Mouse (Mus musculus): ENCODE data around the gene Tnks1bp1. TPM values are rescaled to one million over a fixed set of nuclear protein-coding genes. Genes with fewer than 3 reads are reported as not detected.

The Tnks1bp1 gene
- polyA plus RNA-seq, 1 experiment from 2014 or later = 33.7 TPM

DNA sequence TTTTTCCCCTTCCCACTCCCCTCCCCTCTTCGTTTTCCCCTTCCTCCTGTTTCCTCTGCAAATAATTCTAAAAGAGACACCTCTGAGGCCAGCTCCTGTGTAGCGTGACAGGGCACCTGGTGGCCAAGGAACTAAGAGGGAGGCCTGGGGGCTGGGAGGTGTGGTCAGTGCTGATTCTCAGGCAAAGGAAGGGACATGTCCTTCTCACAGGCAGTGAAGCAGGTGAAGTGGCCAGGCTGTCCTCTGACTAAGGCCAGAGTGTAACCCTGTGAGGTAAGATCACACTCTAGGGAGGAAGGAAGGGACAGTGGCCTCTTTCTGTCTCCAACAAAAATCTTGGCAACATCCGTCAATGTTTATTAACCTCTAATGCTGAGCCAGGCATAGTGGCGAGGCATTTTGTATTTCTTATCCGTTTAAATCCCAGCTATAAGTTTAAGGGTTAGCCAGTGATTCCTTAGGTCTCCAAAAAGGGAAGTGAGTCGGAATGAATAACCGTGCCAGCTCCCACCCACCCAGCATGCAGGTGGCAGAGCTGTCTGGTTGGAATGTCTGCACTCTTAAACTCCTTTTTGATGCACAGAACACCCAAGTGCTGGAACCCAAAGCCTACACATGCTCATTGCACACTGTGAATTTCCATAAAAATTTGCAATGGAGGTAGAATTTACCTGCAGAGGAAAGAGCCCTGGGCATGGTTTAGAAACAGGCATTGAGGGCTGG lies 58.4 kb downstream of the Tnks1bp1 start:
- H3K4me1 ChIP-seq = no peaks in the 10 kb centered on the region
- no peaks in the 10 kb centered on the region for H3K9me3 ChIP-seq (replicated peaks)
- H3K27me3 ChIP-seq (ENCODE audit: low read depth, poor library complexity, severe bottlenecking) = no peaks in the 10 kb centered on the region
- DNase-seq (ENCODE audit: low spot score) = no peak
- WGBS = 78% methylated on average over 7 of the region's 7 CpGs
- no peak overlapping the region for H3K27ac ChIP-seq (replicated peaks)
- no peaks in the 10 kb centered on the region for H3K36me3 ChIP-seq
- H3K4me3 ChIP-seq = no peak overlapping the region

DNA sequence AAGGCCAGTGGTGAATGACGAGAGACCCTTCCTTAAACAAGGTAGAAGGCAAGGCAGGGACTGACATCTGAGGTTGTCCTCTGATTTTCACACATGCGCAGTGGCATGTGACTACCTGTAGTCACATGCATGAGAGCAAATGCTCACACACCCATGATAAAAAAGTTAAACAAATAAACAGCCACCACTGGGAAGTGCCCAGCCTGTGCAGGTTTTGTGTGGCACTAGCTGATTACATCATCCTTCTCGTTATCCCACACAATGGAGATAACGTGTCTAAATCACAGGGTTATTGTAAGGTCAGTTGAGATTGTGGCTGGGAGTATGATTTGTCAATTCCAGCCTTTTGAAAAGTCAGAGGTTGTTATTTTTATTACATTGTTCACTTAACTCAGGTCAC lies 59.1 kb downstream of the Tnks1bp1 start:
- Histone ChIP-seq H3K27ac (replicated peaks) (no peak overlapping the region), H3K36me3 (no peaks in the 10 kb centered on the region), H3K4me1 (no peaks in the 10 kb centered on the region), H3K9me3 (replicated peaks) (no peaks in the 10 kb centered on the region), H3K27me3 (ENCODE audit: low read depth, poor library complexity, severe bottlenecking) (no peaks in the 10 kb centered on the region), H3K4me3 (no peak overlapping the region)
- no peak for DNase-seq (ENCODE audit: low spot score)
- WGBS = 91% methylated on average over 4 of the region's 4 CpGs

DNA sequence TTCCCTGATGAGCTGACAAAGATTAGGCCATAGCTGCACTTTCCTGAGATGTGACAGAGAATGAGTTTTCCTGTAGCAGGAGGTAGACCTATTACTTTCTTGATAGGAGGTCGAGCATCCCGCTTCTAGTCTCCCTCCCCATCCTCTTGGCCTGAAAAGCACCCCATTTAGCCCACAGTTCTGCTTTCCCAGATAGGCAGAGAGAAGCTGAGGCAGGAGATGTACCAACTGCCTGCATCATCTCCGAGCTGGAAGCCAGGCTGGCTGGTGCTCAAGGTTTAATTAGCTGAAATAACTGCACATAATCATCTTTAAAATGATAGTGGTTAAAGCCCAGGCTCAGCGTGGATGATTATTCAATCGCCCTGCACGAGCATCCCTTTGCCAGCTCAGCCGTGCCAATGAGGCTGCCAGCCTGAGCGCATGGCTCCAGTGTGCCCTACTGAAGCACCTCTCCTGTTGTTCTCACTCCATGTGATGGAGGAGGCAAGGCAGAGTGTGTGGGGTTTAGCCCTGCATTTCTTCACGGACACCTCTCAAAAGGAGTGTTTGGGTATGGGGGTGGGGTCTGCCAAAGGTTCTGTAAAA lies 62.6 kb downstream of the Tnks1bp1 start:
- 88% methylated on average over 9 of the region's 9 CpGs for WGBS
- H3K27me3 ChIP-seq (ENCODE audit: low read depth, poor library complexity, severe bottlenecking) = no peaks in the 10 kb centered on the region
- DNase-seq (ENCODE audit: low spot score) = no peak
- no peak overlapping the region for H3K27ac ChIP-seq (replicated peaks)
- no peak overlapping the region for H3K4me3 ChIP-seq
- no peaks in the 10 kb centered on the region for H3K4me1 ChIP-seq
- H3K36me3 ChIP-seq = no peaks in the 10 kb centered on the region
- H3K9me3 ChIP-seq (replicated peaks) = no peaks in the 10 kb centered on the region

Other genes starting within 250 kb of the Tnks1bp1 start
- gene Ube2l6, start 249.2 kb upstream of the Tnks1bp1 start, polyA plus RNA-seq (2016; fragmentation: Nextera tagmentation; extraction: Ambion mirVana) = 33.0 and 34.5 TPM in 2 replicates
- gene Smtnl1, start 225.4 kb upstream of the Tnks1bp1 start, polyA plus RNA-seq (2016; fragmentation: Nextera tagmentation; extraction: Ambion mirVana) = 0.20 TPM in 1 of 2 replicates, not detected in the other
- 56.4 and 64.0 TPM in 2 replicates for gene Timm10, start 221.0 kb upstream of the Tnks1bp1 start, polyA plus RNA-seq (2016; fragmentation: Nextera tagmentation; extraction: Ambion mirVana)
- gene Slc43a1, start 209.2 kb upstream of the Tnks1bp1 start, polyA plus RNA-seq (2016; fragmentation: Nextera tagmentation; extraction: Ambion mirVana) = 22.4 and 26.1 TPM in 2 replicates
- gene Rtn4rl2, start 161.3 kb upstream of the Tnks1bp1 start, polyA plus RNA-seq (2016; fragmentation: Nextera tagmentation; extraction: Ambion mirVana) = 1.4 and 1.8 TPM in 2 replicates
- 22.1 and 24.7 TPM in 2 replicates for gene Slc43a3, start 111.4 kb upstream of the Tnks1bp1 start, polyA plus RNA-seq (2016; fragmentation: Nextera tagmentation; extraction: Ambion mirVana)
- gene Prg2, start 67.6 kb upstream of the Tnks1bp1 start, polyA plus RNA-seq (2016; fragmentation: Nextera tagmentation; extraction: Ambion mirVana) = 0.32 TPM in 1 of 2 replicates, not detected in the other
- not detected in 2 replicates for gene Prg3, start 59.8 kb upstream of the Tnks1bp1 start, polyA plus RNA-seq (2016; fragmentation: Nextera tagmentation; extraction: Ambion mirVana)
- 392 and 411 TPM in 2 replicates for gene Ssrp1, start 10.8 kb upstream of the Tnks1bp1 start, polyA plus RNA-seq (2016; fragmentation: Nextera tagmentation; extraction: Ambion mirVana)
- gene P2rx3, start 10.6 kb upstream of the Tnks1bp1 start, polyA plus RNA-seq (2016; fragmentation: Nextera tagmentation; extraction: Ambion mirVana) = 4.7 and 6.2 TPM in 2 replicates
- gene Aplnr, start 88.2 kb downstream of the Tnks1bp1 start, polyA plus RNA-seq (2016; fragmentation: Nextera tagmentation; extraction: Ambion mirVana) = 35.2 and 35.8 TPM in 2 replicates
- 0.25 and 0.76 TPM in 2 replicates for gene Lrrc55, start 149.2 kb downstream of the Tnks1bp1 start, polyA plus RNA-seq (2016; fragmentation: Nextera tagmentation; extraction: Ambion mirVana)